Mouse (Mus musculus): ENCODE measurements at regions not wholly inside any gene's neighbourhood (a gene's known extent, or its start where the extent isn't known, plus 50 kb on each side); places are given as distances from the start of the nearest gene placed in this dataset.

GRCm38 (mm10) chr9:116283790-116284526 lies 108.8 kb upstream of the Tgfbr2 start:
- TF ChIP-seq CTCF (IDR thresholded peaks at IDR 0.05; ENCODE audit: extremely low read depth, insufficient read depth, insufficient read length, insufficient replicate concordance) (no peak), POLR2A (IDR thresholded peaks at IDR 0.05; ENCODE audit: low read depth, low read length) (no peak)

Measured in spleen, adult 2 months (tissue).